Mouse (Mus musculus): ENCODE data around the gene Trpt1. TPM values are rescaled to one million over a fixed set of nuclear protein-coding genes. Genes with fewer than 3 reads are reported as not detected.

Trpt1 gene
- polyA plus RNA-seq, 1 experiment from 2014 or later = 10.2 TPM

- Histone ChIP-seq H3K4me2 (no peak overlapping the region), H3K9ac (ENCODE audit: low read length) (no peak overlapping the region), H3K27me3 (ENCODE audit: control insufficient read depth, insufficient read depth, low read length) (no peaks in the 10 kb centered on the region), H3K4me1 (ENCODE audit: control insufficient read depth, insufficient read depth, low read length) (peaks cover 5% of the 10 kb centered on the region), H3K4me3 (ENCODE audit: low read depth, low read length) (no peak overlapping the region), H3K9me3 (ENCODE audit: control insufficient read depth, low read length) (no peaks in the 10 kb centered on the region), H3K27ac (ENCODE audit: low read depth, low read length) (no peak overlapping the region), H3K36me3 (ENCODE audit: control insufficient read depth, insufficient read depth, low read length) (no peaks in the 10 kb centered on the region)
- ATAC-seq (ENCODE audit: low FRiP score) = no peak
- WGBS = 65% methylated on average over 4 of the region's 4 CpGs
- DNase-seq (ENCODE audit: low spot score, missing footprints) = no peak
These were observed 48.8 kb downstream of the Trpt1 start for GRCm38 (mm10) chr19:7044706-7045105.

Other genes starting within 250 kb of the Trpt1 start
- 4.8 and 5.1 TPM in 2 replicates for gene Rps6ka4, start 155.5 kb upstream of the Trpt1 start, polyA plus RNA-seq (2014; fragmentation: Nextera tagmentation; extraction: Ambion mirVana)
- gene Ccdc88b, start 137.9 kb upstream of the Trpt1 start, polyA plus RNA-seq (2014; fragmentation: Nextera tagmentation; extraction: Ambion mirVana) = 0.26 and 0.58 TPM in 2 replicates
- gene Trmt112, start 86.4 kb upstream of the Trpt1 start, polyA plus RNA-seq (2014; fragmentation: Nextera tagmentation; extraction: Ambion mirVana) = 147 and 151 TPM in 2 replicates
- 123 and 127 TPM in 2 replicates for gene Prdx5, start 86.0 kb upstream of the Trpt1 start, polyA plus RNA-seq (2014; fragmentation: Nextera tagmentation; extraction: Ambion mirVana)
- gene Esrra, start 74.3 kb upstream of the Trpt1 start, polyA plus RNA-seq (2014; fragmentation: Nextera tagmentation; extraction: Ambion mirVana) = 3.4 and 3.7 TPM in 2 replicates
- not detected in 2 replicates for gene Catsperz, start 70.8 kb upstream of the Trpt1 start, polyA plus RNA-seq (2014; fragmentation: Nextera tagmentation; extraction: Ambion mirVana)
- not detected in 2 replicates for gene Kcnk4, start 61.6 kb upstream of the Trpt1 start, polyA plus RNA-seq (2014; fragmentation: Nextera tagmentation; extraction: Ambion mirVana)
- gene Bad, start 54.3 kb upstream of the Trpt1 start, polyA plus RNA-seq (2014; fragmentation: Nextera tagmentation; extraction: Ambion mirVana) = 53.7 and 55.9 TPM in 2 replicates
- 28.0 and 32.0 TPM in 2 replicates for gene Gpr137, start 53.7 kb upstream of the Trpt1 start, polyA plus RNA-seq (2014; fragmentation: Nextera tagmentation; extraction: Ambion mirVana)
- gene Ppp1r14b, start 21.2 kb upstream of the Trpt1 start, polyA plus RNA-seq (2014; fragmentation: Nextera tagmentation; extraction: Ambion mirVana) = 245 and 285 TPM in 2 replicates
- gene Plcb3, start 19.7 kb upstream of the Trpt1 start, polyA plus RNA-seq (2014; fragmentation: Nextera tagmentation; extraction: Ambion mirVana) = 13.0 and 14.2 TPM in 2 replicates
- 67.7 and 81.3 TPM in 2 replicates for gene Fkbp2, start 15.6 kb upstream of the Trpt1 start, polyA plus RNA-seq (2014; fragmentation: Nextera tagmentation; extraction: Ambion mirVana)
- gene Vegfb, start 8.5 kb upstream of the Trpt1 start, polyA plus RNA-seq (2014; fragmentation: Nextera tagmentation; extraction: Ambion mirVana) = 21.9 and 25.4 TPM in 2 replicates
- 17.9 and 21.0 TPM in 2 replicates for gene Dnajc4, start 3.6 kb upstream of the Trpt1 start, polyA plus RNA-seq (2014; fragmentation: Nextera tagmentation; extraction: Ambion mirVana)
- 14.4 and 19.5 TPM in 2 replicates for gene Nudt22, start within 50 bp of the Trpt1 start, polyA plus RNA-seq (2014; fragmentation: Nextera tagmentation; extraction: Ambion mirVana)
- 6.7 and 7.3 TPM in 2 replicates for gene Fermt3, start 23.3 kb downstream of the Trpt1 start, polyA plus RNA-seq (2014; fragmentation: Nextera tagmentation; extraction: Ambion mirVana)
- gene Stip1, start 43.8 kb downstream of the Trpt1 start, polyA plus RNA-seq (2014; fragmentation: Nextera tagmentation; extraction: Ambion mirVana) = 410 and 416 TPM in 2 replicates
- 2.2 and 3.0 TPM in 2 replicates for gene Macrod1, start 60.7 kb downstream of the Trpt1 start, polyA plus RNA-seq (2014; fragmentation: Nextera tagmentation; extraction: Ambion mirVana)
- gene Flrt1, start 109.6 kb downstream of the Trpt1 start, polyA plus RNA-seq (2014; fragmentation: Nextera tagmentation; extraction: Ambion mirVana) = 7.5 and 8.2 TPM in 2 replicates
- 241 and 252 TPM in 2 replicates for gene Otub1, start 210.2 kb downstream of the Trpt1 start, polyA plus RNA-seq (2014; fragmentation: Nextera tagmentation; extraction: Ambion mirVana)
- 730 and 757 TPM in 2 replicates for gene Cox8a, start 221.5 kb downstream of the Trpt1 start, polyA plus RNA-seq (2014; fragmentation: Nextera tagmentation; extraction: Ambion mirVana)
- 94.3 and 103 TPM in 2 replicates for gene Naa40, start 245.1 kb downstream of the Trpt1 start, polyA plus RNA-seq (2014; fragmentation: Nextera tagmentation; extraction: Ambion mirVana)

Measured in midbrain, embryonic 11.5 days (tissue).